Mouse (Mus musculus) neural tube, embryonic 10.5 days (tissue): ENCODE results near the gene Ston2.
"Not testable (repeated sequence)": the region's sequence is repeated elsewhere in the genome, so short reads cannot be mapped to it uniquely, and the experiment has no call there.

Experiments
- DNase-seq: peaks from one replicate; pipeline ENCODE4 v3.0.0-alpha.2; 2017; ENCODE audit warnings: low spot score; ENCODE audit errors: extremely low spot score

Gene Ston2

DNA sequence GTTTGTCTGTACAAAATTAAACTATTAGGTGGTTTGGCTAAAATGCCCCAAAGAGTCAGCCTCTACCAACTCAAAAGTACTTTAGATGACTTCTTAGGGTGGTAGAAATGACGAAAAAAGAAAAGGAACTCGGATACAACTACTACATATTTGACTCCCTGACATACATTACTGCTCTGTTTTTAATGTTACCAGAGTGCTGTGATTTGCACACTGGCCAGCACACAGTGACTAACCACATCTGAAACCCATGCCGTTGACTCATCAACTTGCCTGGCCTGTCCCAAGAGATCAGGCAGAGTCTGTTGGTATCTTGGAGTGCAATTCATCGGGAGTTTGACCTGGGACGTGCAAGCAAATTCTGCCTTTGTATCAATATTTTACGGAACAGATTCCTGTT lies 197.5 kb downstream of the Ston2 start:
- DNase-seq = peak; percentile 34

DNA sequence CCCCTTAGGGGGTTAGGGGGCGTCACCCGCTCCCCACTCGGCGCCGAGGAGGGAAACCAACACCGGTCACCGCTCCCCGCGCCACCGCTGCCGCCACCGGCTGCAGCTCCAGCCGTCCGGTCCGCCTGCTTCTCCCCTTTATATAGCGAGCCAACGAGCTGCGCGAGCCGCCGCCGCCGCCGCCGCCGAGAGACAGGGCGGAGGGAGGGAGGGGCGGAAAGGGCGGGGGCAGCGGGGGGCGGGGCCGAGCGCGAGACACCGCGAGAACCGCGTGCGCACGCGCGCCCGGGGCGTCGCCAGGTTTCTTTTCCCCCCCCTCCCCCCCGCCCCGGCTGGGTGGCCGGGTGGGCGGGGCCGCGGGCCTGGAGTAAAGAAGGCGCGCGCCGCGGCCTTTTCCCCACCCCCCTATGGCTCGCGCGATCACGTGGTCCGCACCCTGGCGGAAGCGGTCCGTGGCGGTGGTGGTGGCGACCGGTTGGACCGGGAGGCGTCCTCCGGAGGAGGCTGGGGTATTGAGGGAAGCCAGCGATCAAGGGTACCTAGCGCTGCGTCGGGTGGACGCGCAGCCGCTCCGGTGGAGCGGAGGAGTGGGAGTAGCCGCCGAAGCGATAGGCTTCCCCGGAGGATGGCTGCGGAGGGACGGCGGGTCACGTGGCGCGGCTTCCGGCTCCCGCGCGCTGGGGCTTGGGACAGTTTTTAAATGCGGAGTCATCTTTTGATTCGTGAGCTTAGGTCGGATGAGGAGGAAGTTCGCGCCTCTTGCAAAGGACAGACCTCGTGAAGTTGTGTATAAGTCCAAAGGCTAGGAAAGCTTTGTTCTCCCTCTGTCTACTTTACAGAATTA lies 198.1 kb downstream of the Ston2 start, which contains the start of gene Gtf2a1:
TSS of gene Gtf2a1 (minus strand) at position 641 of the 844 bp plus-strand sequence.
- DNase-seq = peak; percentile 98

DNA sequence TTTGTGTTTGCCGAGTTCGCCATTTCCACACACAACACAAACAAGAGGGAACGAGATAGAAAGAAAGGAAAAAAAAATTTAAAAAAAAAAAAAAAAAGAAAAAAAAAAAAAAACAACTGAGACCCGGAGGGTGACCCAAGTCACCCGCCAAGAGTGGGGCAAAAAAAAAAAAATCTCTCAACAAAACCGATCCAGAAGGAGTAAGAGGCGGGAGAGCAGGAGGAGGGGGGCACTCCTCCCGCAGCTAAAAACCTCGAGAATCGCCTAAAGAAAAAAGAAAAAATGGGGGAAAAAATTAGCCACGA lies 198.7 kb downstream of the Ston2 start:
- no peak for DNase-seq

DNA sequence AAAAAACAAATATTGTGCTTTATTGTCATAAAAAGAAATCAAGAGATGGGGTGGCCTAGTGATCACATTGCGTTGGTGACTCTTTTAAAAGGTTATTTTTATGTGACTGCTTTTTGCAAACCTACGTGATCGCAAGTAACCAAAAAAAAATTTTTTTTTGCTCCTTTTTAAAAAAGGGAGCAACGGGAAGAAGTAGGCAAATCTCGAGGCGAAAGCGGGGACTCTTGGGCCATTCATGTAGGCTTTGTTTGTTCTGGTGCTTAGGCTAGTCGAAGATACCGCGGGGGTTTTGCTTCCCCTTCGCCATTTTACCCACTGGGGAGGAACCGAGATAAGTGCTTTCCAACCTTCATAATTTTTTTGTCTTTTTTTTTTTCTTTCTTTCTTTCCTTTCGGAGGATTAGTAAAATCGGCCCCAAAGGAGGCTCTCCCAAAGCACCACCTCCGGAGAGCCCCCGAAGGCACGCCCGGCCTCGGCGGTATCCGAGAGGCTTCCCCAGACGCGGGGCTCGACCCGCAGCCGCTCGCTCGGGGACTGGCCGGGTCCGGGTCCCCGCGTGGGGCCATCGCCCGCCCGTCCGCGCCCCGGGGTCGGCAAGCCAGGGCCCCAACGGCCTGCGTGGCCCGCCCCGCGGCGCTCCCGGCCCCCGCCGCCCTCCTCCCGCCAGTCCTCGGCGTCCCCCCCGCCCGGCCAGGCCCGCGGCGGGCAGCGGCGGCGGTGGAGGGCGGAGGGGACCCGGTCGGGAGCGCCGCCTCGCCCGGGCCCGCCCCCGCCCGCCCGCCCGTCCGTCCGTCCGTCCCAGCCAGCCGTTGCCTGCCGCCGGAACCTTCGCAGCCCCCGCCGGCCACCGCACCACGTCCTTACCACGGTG lies 199.3 kb downstream of the Ston2 start:
- peak; percentile 57 for DNase-seq

DNA sequence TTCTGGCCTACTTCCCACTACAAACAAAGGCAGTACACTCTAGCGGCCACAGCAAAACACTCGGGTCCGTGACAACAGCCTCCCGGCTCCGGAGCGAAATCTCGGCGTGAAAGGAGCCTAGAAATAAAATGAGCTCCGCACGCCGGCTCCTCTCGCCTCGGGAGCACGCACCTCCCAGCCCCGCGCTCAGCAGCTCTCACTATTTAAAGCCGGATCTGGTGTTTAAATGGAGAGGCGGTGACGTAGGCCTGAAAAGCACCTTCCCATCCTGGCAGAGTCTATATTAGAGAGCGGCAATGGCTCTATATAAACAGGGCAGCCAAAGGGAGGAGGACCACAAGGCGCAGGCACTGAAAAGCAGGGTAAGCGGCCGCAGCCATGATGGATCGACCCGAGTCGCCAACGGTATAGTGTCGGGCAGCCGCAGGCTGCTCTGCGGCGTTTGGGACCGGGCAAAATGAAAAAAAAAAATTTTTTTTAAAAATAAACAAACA lies 200.0 kb downstream of the Ston2 start:
- peak; percentile 91 for DNase-seq

DNA sequence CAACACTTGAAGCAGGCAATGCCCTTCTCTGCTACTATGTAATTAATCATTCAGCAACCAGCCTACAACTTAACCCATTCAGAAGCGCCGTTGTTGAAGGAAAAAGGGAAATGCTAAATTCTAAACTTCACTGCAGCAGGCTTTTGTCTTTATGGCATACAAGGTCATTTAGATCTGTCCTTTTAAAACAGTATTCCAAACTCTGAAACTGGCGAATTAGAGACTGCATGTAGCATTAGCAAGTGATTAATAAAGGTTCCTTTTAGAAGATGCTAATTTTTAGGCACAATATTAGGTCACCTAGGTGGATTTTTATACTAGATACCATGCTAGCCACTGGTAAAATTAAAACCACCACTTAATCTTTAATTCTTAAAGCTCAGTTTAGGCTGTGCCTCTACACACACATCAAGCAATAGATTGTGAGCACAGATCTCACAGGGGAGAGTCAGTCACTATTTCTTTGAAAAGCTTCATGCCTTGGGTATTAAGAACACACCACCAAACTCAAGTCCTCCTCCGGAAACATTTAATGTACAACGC lies 200.6 kb downstream of the Ston2 start:
- no peak for DNase-seq

DNA sequence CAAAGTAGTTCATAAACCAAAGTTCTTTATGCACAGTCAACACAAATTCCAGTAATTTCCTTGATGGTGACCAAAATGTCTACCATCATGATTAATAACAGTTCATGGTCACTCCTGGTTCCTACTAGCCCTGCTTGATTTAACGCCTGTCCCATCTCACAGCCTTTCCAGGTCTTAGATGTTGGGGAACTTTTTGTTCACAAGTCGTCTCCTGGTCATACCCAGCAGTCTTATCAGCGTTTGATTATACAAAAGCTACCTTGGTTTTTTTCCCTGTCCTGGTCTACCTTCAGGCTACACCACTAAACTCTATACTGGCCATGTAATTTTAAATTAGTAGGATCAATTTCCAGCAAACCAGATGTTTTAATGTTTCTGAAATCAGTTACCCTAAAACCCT lies 201.1 kb downstream of the Ston2 start:
- DNase-seq = no peak

DNA sequence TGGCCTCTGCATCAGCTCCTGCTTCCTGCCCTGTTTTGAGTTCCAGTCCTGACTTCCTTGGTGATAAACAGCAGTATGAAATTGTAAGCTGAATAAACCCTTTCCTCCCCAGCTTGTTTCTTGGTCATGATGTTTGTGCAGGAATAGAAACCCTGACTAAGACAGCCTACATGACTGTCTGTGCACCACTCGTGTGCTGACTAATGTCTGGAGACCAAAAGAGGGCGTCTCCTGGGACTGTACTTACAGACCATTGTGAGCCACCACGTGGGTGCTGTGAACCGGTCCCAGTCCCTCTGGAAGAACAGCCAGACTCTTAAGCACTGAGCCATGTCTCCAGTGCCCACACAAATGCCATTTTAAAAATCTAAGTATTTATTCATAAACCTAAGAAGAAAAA lies 202.4 kb downstream of the Ston2 start:
- DNase-seq = not testable (repeated sequence)

DNA sequence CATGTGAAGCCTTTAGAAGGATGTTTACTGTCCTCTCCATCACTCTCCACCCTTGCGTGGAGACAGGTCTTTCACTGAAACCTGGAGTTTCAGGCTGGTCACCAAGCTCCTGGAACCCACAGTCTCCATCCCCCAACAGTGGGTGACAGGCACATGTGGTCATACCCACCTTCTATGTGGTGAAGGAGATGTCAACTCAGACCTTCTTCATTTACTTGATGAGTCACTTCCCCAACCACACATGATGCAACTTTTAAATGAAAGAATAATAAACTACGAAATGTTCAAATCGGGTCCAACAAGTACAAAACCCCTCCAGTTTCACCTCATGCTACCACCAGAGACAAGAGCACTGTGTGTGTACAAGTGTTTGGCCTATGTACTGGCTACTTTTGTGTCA lies 203.0 kb downstream of the Ston2 start:
- DNase-seq = no peak

DNA sequence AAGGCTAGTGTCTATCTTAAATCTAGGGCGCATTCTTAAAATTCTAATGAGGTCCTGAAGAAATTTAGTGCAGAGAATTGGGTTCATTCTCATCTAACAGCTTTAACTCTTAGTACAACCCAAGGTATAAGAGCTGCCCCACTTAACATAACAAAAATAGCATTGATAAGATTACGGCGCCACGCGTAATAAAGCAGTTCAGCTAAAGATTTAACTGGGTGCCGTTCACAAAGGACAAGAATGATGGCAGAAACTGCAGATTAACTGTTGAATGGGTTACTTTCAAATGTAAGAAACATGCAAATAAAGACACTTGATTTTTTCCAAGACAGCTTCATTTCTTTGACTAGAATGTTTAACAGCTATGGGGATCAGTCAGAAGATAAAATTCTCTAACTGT lies 204.8 kb downstream of the Ston2 start:
- DNase-seq = no peak
